Mouse (Mus musculus): ENCODE results near the gene Fem1a.

The Fem1a gene

GRCm38 (mm10) chr17:56298238-56298637 is 41.6 kb downstream of the Fem1a start:
- in situ Hi-C loops (cut with MboI, MseI), result no loop called here

GRCm38 (mm10) chr17:56300186-56300585 is 43.6 kb downstream of the Fem1a start, which contains the start of gene Arrdc5:
Gene Arrdc5 (minus strand): TSS chr17:56300286.
- in situ Hi-C loops (cut with MboI, MseI), result no loop called here

GRCm38 (mm10) chr17:56302363-56302996 is 45.9 kb downstream of the Fem1a start:
- in situ Hi-C loops (cut with MboI, MseI), result no loop called here

- in situ Hi-C loops (cut with MboI, MseI), result no loop called here
These were observed 46.7 kb downstream of the Fem1a start, which contains the start of gene Uhrf1 for GRCm38 (mm10) chr17:56303160-56303846. Gene Uhrf1 (plus strand): TSS chr17:56303321.

- in situ Hi-C loops (cut with MboI, MseI), result no loop called here
These were observed 47.4 kb downstream of the Fem1a start for GRCm38 (mm10) chr17:56303847-56304586.

GRCm38 (mm10) chr17:56304718-56305117 is 48.1 kb downstream of the Fem1a start:
- in situ Hi-C loops (cut with MboI, MseI), result no loop called here

GRCm38 (mm10) chr17:56305156-56305555 is 48.5 kb downstream of the Fem1a start:
- in situ Hi-C loops (cut with MboI, MseI), result no loop called here

GRCm38 (mm10) chr17:56305826-56306225 is 49.2 kb downstream of the Fem1a start:
- in situ Hi-C loops (cut with MboI, MseI), result no loop called here

GRCm38 (mm10) chr17:56308088-56308487 is 51.5 kb downstream of the Fem1a start:
- in situ Hi-C loops (cut with MboI, MseI), result no loop called here

- in situ Hi-C loops (cut with MboI, MseI), result no loop called here
These were observed 52.8 kb downstream of the Fem1a start for GRCm38 (mm10) chr17:56309191-56309945.
